Mouse (Mus musculus): ENCODE measurements around the gene Tiam1.

The Tiam1 gene

DNA sequence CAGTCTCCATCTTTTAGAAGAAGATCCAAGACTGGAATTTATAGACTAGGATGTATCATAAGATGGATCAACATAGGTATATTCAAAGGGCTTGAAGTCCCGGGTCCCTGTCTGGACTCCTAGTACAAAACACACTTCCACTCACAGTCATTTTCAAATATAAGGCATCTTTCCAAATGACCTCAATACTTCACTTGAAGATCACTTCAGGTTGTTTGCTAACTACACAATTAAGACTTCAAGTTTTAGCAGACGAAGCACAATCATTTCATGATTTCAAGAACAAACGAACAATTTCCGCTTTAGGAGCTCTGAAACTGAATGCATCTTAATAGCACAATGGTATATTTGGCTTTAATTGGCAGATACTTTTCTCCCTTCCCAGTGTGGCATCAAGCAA is 228.6 kb downstream of the Tiam1 start:
- DNase-seq (ENCODE audit: low spot score in 2 of 2) = no peak

DNA sequence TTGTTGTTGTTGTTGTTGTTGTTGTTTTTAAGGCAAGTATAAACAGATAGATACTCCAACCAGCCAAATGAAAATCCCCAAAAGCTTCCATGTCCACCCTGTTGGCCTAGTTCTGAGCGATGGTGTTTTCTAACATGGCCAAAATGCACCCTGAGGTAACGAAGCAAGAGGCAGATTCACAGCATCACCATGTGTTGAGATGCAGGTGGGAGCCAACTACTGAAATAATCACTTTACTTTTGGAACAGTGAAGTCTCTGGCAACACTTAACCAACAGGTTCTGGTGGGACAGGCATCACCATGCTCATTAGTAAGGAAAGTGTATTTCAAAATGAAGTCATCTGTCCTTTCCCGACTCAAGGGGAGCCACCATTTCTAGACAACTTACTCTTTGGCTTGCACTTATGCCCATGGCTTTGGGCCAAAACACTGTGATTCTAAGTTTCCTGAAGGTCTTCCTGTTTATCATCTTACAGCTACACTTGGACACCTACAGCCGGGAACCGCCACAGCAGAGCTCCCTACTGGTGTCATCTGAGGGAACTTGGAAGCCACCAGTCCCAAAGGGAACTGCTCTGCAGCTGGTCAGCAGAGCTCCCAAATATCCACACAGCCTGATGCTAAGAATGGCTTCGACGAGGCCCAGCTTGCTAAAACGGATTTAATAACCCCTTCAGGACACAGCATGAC is 230.7 kb downstream of the Tiam1 start:
- DNase-seq (ENCODE audit: low spot score in 2 of 2) = no peak

- no peak for DNase-seq (ENCODE audit: low spot score in 2 of 2)
Observed at GRCm38 (mm10) chr16:89909393-89910068, 234.0 kb downstream of the Tiam1 start.

- DNase-seq (ENCODE audit: low spot score in 2 of 2) = no peak
Observed at GRCm38 (mm10) chr16:89907651-89908050, 235.9 kb downstream of the Tiam1 start.

- DNase-seq (ENCODE audit: low spot score in 2 of 2) = no peak
Observed at GRCm38 (mm10) chr16:89906909-89907308, 236.7 kb downstream of the Tiam1 start.

DNA sequence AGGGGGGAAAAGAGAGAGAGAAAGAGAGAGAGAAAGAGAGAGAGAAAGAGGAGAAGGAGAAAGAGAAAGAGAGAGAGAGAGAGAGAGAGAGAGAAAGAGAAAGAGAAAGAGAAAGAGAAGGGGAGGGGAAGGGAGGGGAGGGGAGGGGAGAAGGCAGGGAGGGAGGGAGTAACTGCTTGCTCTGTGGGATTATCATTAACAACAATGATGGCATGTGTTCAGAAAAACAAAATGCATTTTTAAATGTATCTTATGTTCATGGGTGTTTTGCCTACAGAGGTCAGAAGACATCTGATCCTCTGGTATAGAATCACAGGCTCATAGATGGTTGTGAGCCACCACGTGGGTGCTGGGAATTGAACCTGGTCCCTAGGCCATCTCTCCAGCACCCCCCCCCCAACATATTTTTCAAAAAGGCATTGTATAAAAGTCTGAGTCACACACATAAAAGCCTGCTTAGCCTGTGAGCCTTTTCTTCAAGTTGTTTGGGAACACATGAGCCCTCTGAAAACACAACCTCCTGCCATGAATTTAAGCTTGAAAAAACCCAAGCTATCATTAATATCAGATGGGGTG is 237.8 kb downstream of the Tiam1 start:
- DNase-seq (ENCODE audit: low spot score in 2 of 2) = no peak

DNA sequence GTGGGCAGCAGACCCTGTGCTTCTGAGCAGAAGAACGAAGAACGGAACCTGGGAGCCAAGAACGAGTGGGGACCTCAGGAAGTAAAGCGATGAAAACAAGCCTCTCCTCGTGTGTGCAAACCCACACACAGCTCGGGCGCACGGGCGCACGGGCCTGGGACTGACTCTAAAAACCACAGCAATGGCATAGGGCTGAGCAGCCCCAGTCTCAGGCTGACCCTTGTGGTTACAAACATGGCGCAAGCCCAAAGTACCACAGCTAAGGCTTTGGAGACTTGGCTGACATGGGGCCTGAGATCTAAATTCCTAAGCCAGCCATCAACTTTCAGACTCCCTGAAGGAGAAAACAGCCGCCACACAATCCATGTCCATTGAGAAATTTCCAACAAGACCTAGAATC is 239.4 kb downstream of the Tiam1 start:
- no peak for DNase-seq (ENCODE audit: low spot score in 2 of 2)

GRCm38 (mm10) chr16:89902578-89903304 is 240.8 kb downstream of the Tiam1 start:
- DNase-seq (ENCODE audit: low spot score in 2 of 2) = no peak

DNA sequence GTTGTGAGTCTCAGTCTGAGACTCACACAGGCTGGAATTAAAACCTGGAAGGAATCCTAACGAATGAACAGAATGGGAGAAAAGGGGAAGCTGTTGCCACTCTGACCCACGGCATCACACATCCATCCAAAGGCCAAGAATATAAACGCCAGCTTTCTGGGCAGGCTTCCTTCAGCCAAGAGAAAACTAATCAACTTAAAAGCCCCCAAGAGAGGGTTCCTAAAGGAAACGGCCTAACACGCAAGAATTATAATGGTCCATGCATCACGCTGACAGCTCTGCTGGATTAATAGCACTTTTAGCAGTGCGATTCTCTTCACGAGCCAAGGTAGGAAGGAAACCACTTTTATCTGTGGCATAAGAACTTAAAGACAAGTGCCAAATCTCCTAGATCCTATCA is 242.9 kb downstream of the Tiam1 start:
- no peak for DNase-seq (ENCODE audit: low spot score in 2 of 2)

DNA sequence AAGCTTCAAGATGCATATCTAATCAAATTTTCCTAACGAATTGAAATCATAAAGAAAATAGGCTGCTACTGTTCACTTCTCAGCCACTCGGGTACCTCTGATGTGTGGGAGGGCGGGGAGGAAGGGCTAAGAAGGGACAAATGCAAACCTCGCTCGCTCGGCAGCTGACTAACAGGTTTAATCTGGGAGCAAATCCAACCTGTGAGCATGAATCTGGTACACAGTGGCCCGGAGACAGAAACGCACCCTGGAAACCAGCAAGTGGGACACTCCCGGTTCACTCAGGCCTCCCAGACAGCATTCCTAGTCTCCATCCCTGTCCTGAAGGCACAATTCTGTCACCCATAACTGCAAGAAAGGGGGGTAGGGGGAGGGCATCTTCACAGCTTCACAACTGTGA is 244.4 kb downstream of the Tiam1 start:
- DNase-seq (ENCODE audit: low spot score in 2 of 2) = no peak

DNA sequence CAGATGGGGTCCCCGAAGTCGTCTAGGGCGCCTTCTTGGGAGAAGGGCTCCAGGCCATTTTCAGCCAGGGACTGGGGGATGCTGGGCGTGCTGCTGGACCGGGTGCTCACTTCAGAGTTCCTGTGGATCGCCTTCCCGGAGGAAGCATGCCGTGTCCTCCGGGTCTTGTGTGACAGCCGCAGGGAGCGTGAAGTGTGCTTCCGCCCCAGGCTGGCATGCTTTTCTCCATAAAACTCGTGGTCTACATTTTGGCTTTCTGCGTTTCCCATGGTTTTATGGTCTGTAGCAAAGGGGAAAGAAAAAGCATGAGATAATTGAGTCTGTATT is 245.3 kb downstream of the Tiam1 start:
- no peak for DNase-seq (ENCODE audit: low spot score in 2 of 2)

DNA sequence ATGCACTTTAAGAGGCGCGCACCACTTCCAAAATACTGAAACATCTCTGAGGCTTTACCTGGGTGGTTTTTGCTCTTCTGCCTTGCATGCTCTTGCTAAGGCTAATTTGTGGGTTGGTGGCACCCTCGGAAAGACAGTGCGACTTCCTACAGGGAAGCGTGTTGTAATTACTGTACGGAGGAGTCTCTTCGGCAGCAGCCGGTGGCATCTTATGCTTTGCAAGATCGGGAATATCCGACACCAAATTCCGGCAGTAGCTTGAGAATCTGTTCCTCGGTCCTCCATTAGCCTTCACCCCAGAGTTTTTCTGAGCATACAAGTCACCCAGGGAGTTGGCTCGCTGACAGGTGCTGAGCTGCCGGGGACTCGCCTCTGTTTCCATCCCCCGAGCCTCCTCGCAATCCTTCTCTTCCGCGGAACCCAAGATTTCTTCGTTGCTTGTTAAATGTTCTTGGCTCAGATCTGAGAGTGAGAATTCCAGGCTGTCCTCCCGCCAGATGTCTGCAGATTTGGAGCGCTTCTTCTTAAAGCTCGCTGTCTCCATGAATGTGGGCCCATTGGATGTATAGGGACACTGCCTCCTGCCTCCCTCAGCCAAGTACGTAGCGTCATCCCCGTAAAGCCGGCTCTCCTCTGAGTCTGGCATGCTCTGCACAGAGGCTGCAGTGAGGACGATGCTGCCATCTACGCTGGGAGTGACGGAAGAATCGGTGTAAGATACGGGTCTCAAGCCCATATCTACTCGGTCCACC is 245.8 kb downstream of the Tiam1 start:
- DNase-seq (ENCODE audit: low spot score in 2 of 2) = no peak

GRCm38 (mm10) chr16:89896885-89897546 is 246.6 kb downstream of the Tiam1 start:
- DNase-seq (ENCODE audit: low spot score in 2 of 2) = no peak

DNA sequence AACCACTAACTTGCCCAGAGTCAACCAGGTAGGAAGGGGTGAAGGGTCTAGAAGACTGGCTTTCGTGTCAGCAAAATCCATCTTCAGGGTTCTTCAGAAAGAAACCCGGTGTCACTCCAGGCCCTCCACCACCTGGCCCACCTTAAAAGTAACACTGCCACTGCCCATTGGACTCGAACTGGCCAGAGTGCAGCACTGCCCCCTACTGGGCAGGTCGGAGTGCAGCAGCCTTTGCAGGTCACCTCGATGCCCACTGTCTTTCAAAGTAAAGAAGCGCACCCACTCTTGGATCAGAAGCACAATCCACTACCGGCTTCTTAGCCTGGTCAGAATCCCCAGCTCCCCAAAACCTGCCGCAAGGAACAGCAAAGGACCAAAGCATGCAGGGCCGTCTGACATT is 247.2 kb downstream of the Tiam1 start:
- DNase-seq (ENCODE audit: low spot score in 2 of 2) = peak in 1 of 2 experiments; percentile 37

- DNase-seq (ENCODE audit: low spot score in 2 of 2) = no peak
Observed at GRCm38 (mm10) chr16:89895283-89895682, 248.3 kb downstream of the Tiam1 start.

DNA sequence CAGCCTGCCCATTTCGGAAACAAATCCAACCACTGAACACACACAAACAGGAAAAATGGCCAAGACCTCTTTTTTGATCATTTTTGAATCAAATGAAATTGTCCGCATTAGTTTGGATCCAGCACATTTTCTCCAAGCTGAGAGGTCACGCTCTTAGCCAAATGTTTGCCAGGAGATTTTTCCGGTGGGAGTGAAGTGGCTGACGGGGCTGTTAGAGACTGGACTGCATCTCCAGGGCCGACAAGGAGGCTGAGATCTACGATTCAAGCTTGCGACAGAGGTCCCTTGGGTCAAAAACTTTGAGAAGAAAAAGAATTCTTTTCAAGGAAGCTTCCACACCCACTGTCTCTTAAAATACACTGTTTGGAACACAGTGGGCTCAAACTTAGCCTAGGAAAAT is 248.8 kb downstream of the Tiam1 start:
- DNase-seq (ENCODE audit: low spot score in 2 of 2) = no peak

- DNase-seq (ENCODE audit: low spot score in 2 of 2) = no peak
Observed at GRCm38 (mm10) chr16:89890515-89891189, 252.9 kb downstream of the Tiam1 start.

- DNase-seq (ENCODE audit: low spot score in 2 of 2) = no peak
Observed at GRCm38 (mm10) chr16:89889890-89890462, 253.6 kb downstream of the Tiam1 start.

DNA sequence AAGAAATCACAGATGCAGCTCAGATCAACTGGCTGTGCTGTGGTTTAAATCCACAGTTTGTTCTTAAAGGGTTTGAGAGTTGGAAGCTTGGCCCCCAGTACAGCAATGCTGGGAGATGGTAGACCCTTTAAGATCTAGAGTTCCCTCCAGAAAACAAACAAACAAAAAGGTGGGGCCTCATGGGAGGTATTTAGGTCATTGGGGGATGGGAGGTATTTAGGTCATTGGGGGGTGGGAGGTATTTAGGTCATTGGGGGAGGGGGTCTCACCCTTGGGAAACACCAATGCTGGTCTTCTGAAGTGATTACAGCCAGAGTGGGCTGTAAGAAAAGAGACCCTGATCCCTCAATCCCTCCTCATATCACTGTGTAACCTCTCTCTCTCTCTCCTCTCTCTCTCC is 257.0 kb downstream of the Tiam1 start:
- no peak for DNase-seq (ENCODE audit: low spot score in 2 of 2)

- DNase-seq (ENCODE audit: low spot score in 2 of 2) = no peak
Observed at GRCm38 (mm10) chr16:89885661-89886060, 257.9 kb downstream of the Tiam1 start.

- no peak for DNase-seq (ENCODE audit: low spot score in 2 of 2)
Observed at GRCm38 (mm10) chr16:89883897-89884296, 259.7 kb downstream of the Tiam1 start.

All from urinary bladder, adult 18-20 months (tissue).